Mouse (Mus musculus): ENCODE results near the gene Rpl13a. TPM values are rescaled to one million over a fixed set of nuclear protein-coding genes. Genes with fewer than 3 reads are reported as not detected.
"Not testable (repeated sequence)": the region's sequence is repeated elsewhere in the genome, so short reads cannot be mapped to it uniquely, and the experiment has no call there.

Rpl13a gene
- polyA plus RNA-seq, 1 experiment from 2014 or later, result 1,390 TPM

DNA sequence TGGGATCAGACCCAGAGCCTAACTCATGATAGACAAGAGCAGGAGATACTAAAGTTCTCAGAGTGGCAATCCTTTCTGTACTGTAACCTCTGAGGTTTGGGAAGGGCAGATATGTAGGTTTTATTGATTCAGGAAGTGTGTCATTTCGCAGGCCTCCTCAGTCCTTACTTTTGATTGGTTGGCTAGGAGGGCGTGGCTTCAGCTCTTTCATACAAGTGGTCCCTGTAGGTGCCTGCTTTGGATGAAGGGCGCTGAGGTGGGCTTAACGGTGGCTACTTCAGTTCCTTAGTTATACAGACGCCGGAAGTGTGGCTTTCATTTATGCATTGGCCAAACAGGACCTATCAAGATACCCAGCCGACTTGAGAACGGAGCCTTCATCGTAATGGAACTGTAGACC lies 27.0 kb upstream of the Rpl13a start:
- no peak overlapping the region for H3K4me3 ChIP-seq
- ATAC-seq (ENCODE audit: insufficient number of reproducible peaks, low FRiP score, low TSS enrichment, low read depth), result no peak
- H3K4me1 ChIP-seq, result peaks cover 14% of the 10 kb centered on the region; the same call in 1 of the 2 replicates
- peak overlapping the region; percentile 99; the same call in 1 of the 2 replicates for H3K27ac ChIP-seq
- no peak overlapping the region for H3K9ac ChIP-seq
- WGBS, result 80% methylated on average over 9 of the region's 9 CpGs
- H3K27me3 ChIP-seq, result no peaks in the 10 kb centered on the region
- no peak overlapping the region for H3K4me2 ChIP-seq
- peaks cover 35% of the 10 kb centered on the region for H3K36me3 ChIP-seq
- H3K9me3 ChIP-seq, result no peaks in the 10 kb centered on the region

DNA sequence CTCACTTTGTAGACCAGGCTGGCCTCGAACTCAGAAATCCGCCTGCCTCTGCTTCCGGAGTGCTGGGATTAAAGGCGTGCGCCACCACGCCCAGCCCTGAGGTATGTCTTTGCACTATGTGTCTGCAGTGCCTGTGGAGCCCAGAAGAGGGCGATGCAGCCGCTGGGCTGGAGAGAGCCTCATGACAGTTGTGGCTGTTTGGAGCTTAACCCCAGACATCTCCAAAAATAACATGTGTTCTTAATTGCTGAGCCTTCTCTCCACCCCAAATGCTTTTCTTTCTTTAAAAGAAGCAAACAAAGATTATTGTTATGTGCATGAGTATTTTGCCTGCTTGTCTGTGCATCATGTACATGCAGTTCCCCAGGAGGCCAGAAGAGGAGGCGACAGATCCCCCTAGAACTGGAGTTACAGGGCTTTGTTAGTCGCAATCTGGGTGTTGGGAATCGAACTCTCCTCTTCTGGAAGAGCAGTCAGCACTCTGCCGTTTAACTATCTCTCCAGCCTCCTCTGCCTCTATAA lies 26.5 kb upstream of the Rpl13a start:
- 75% methylated on average over 12 of the region's 12 CpGs for WGBS
- H3K9ac ChIP-seq, result no peak overlapping the region
- no peaks in the 10 kb centered on the region for H3K9me3 ChIP-seq
- peak overlapping the region; percentile 78 for H3K4me3 ChIP-seq
- H3K36me3 ChIP-seq, result peaks cover 29% of the 10 kb centered on the region
- H3K4me2 ChIP-seq, result peak overlapping the region; percentile 58
- no peaks in the 10 kb centered on the region for H3K27me3 ChIP-seq
- peaks cover 14% of the 10 kb centered on the region; the same call in 1 of the 2 replicates for H3K4me1 ChIP-seq
- peak overlapping the region; percentile 99; the same call in 1 of the 2 replicates for H3K27ac ChIP-seq
- no peak for ATAC-seq (ENCODE audit: insufficient number of reproducible peaks, low FRiP score, low TSS enrichment, low read depth)

DNA sequence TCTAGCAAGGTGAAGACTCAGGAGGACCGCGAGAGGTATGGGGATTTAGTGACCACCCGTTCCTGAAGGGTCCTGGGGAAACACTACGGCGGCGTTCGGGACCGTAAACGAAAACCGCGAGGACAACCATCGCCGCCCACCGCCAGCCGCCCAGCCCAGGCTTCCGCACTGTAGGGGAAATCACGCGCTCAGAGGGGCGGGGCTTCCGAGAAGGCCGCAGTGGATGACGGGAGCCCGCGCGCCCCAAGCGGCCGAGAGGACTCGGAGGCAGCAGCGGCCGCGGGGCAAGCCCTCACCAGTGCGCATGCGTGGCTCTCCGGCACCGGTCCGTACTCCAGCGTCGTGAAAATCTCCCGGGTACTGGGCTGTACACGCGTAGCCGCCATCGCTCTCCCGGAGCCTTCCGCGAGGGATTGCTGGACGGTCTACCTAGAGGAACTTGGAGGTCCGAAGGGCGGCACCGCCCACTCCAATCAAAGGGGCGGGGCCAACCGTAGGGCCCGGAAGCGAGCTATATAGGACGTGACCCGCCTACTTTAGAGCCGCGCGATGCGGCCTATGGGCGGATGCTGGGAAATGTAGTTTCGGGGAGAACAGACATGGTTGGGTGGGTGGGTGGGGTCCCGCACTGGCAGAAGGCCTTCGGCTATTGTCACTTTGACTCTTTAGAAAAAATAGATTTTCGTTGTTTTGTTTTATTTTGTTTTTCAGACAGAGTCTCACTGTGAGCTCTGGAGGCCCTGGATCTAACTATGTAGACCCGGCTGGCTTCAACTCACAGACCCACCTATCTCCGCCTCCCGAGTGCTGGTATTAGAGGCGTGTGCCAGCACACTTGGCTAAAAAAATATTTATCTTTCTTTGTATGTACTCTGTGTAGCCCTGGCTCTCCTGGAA lies 25.8 kb upstream of the Rpl13a start, which contains the start of the genes Pih1d1 and Aldh16a1:
Pih1d1 (plus strand) TSS at position 208 of the 897 bp plus-strand sequence.
Aldh16a1 (minus strand) TSS at position 489 of the 897 bp plus-strand sequence.
- no peaks in the 10 kb centered on the region for H3K9me3 ChIP-seq
- peak within 1 kb of the TSS; percentile 78 for H3K4me3 ChIP-seq
- peak within 1 kb of the TSS; percentile 85 for H3K9ac ChIP-seq
- no peaks in the 10 kb centered on the region for H3K27me3 ChIP-seq
- H3K36me3 ChIP-seq, result peaks cover 22% of the 10 kb centered on the region
- 3% methylated on average over 69 of the region's 69 CpGs for WGBS
- peak within 1 kb of the TSS; percentile 58 for H3K4me2 ChIP-seq
- ATAC-seq (ENCODE audit: insufficient number of reproducible peaks, low FRiP score, low TSS enrichment, low read depth), result peak; percentile 95
- peaks cover 14% of the 10 kb centered on the region; the same call in 1 of the 2 replicates for H3K4me1 ChIP-seq
- peak within 1 kb of the TSS; percentile 99 for H3K27ac ChIP-seq

DNA sequence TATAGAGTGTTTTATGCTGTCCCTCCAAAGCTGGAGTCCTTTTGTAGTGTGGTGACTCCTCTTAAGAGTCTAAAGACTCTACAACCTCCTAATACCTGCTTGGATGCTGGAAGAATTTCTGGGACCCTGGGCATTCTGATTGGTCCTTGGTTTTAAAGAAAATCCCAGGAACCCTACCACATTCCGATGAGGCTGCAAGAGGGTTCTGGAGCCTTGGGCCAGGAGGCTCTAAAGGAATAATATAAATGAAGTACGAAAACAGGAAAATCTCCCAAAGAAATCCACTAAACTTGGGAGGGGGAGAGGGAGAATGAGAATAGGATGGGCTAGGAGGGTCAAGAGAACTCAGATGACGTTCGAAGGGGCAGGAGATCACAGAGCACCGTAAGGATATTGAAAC lies 25.0 kb upstream of the Rpl13a start:
- peak overlapping the region; percentile 85 for H3K9ac ChIP-seq
- H3K4me2 ChIP-seq, result peak overlapping the region; percentile 58
- 2% methylated on average over 5 of the region's 5 CpGs for WGBS
- no peaks in the 10 kb centered on the region for H3K27me3 ChIP-seq
- H3K4me3 ChIP-seq, result peak overlapping the region; percentile 78
- H3K9me3 ChIP-seq, result no peaks in the 10 kb centered on the region
- peaks cover 18% of the 10 kb centered on the region for H3K36me3 ChIP-seq
- peaks cover 14% of the 10 kb centered on the region; the same call in 1 of the 2 replicates for H3K4me1 ChIP-seq
- no peak for ATAC-seq (ENCODE audit: insufficient number of reproducible peaks, low FRiP score, low TSS enrichment, low read depth)
- peak overlapping the region; percentile 99 for H3K27ac ChIP-seq

DNA sequence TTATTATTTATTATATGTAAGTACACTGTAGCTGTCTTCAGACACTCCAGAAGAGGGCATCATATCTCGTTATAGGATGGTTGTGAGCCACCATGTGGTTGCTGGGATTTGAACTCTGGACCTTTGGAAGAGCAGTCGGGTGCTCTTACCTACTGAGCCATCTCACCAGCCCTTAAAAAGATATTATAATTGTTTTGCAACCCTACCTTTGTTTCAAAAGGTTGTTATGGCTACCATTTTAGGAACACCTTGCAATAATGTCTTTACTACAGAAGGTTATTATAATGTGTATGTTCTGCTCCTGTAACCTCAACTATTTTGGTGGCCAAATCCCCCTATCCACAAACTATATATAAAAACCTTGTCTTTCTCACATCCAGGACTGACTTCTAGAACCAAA lies 24.5 kb upstream of the Rpl13a start:
- Histone ChIP-seq H3K4me2 (peak overlapping the region; percentile 58; the same call in 1 of the 2 replicates), H3K4me1 (peaks cover 14% of the 10 kb centered on the region; the same call in 1 of the 2 replicates), H3K4me3 (peak overlapping the region; percentile 78; the same call in 1 of the 2 replicates), H3K27ac (0 out of 2 replicates have a peak overlapping the region, but pooled peaks have one; percentile 99), H3K36me3 (peaks cover 18% of the 10 kb centered on the region)
- WGBS, result 96% methylated on average over 2 of the region's 2 CpGs
- H3K27me3 ChIP-seq; H3K9ac ChIP-seq; H3K9me3 ChIP-seq; ATAC-seq (ENCODE audit: insufficient number of reproducible peaks, low FRiP score, low TSS enrichment, low read depth): not testable (repeated sequence)

DNA sequence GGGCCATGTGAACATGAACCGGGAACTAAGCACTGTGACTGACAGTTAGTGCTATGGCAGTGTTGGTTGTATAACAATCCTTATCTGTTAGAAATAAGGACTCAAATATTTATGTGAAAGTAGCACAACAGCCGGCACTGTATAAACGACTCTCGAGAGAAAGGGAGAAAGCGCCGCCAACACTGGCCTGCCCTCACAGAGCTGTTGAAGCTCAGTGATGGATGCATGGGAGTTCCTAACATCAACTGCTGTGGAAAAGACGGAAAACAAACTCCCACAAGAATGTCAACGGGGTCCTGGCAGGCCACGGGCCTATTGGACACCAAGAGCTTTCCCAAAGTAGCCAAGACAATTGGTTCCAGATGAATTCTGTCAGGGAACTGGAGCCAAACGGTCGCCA lies 22.7 kb upstream of the Rpl13a start:
- no peak overlapping the region for H3K9ac ChIP-seq

DNA sequence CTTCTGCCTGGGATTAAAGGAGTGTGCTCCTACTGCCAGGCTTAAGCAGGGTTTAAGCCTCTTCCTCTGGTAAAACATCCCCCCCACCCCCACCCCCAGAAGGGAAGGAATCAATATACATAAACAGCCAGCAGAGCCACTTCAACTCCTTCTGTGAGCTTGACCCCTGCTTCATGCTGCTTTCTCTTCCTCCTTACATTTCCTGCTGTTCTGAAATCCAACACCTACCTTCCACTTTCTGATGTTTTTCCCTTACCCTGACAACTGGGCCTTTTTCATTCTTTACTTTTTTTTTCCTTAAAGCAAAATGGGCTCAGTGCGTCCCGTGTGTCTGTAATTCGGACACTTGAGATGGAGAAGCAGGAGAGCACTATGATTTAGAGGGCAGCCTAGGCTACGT lies 21.8 kb upstream of the Rpl13a start:
- H3K4me2 ChIP-seq, result no peak overlapping the region
- no peak overlapping the region for H3K27ac ChIP-seq
- no peak for ATAC-seq (ENCODE audit: insufficient number of reproducible peaks, low FRiP score, low TSS enrichment, low read depth)
- H3K9me3 ChIP-seq, result no peaks in the 10 kb centered on the region
- H3K4me1 ChIP-seq, result peaks cover 11% of the 10 kb centered on the region; the same call in 1 of the 2 replicates
- H3K36me3 ChIP-seq, result peaks cover 36% of the 10 kb centered on the region
- 42% methylated on average over 4 of the region's 4 CpGs for WGBS
- no peak overlapping the region for H3K9ac ChIP-seq
- no peaks in the 10 kb centered on the region for H3K27me3 ChIP-seq
- no peak overlapping the region for H3K4me3 ChIP-seq

More for the DNA sequence above, 22.7 kb upstream of the Rpl13a start:
- H3K9me3 ChIP-seq, result no peaks in the 10 kb centered on the region
- H3K4me3 ChIP-seq, result no peak overlapping the region
- no peak overlapping the region for H3K27ac ChIP-seq
- ATAC-seq (ENCODE audit: insufficient number of reproducible peaks, low FRiP score, low TSS enrichment, low read depth), result no peak
- H3K36me3 ChIP-seq, result peaks cover 26% of the 10 kb centered on the region
- no peak overlapping the region for H3K4me2 ChIP-seq
- H3K27me3 ChIP-seq, result no peaks in the 10 kb centered on the region
- 33% methylated on average over 11 of the region's 11 CpGs for WGBS
- peaks cover 14% of the 10 kb centered on the region; the same call in 1 of the 2 replicates for H3K4me1 ChIP-seq

DNA sequence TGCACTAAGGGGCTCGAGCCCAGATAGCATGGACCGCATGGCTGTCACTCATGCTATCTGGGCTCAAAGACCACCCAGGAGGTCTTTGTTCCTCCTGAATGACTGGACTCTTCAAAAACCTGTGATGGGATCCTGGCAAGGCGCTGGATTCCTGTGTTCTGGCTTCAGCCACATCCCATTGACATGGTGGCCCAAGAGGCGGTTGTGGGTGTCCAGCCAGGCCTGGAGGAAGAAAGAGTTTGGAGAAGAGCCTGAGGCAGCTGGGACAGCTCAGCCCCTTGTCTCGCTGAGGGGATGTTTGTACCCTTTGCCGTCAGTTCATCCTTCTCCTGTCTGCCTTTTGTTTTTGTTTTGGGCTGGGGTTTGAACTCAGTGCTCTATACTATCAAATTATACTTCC lies 21.0 kb upstream of the Rpl13a start:
- WGBS, result 74% methylated on average over 6 of the region's 6 CpGs
- no peaks in the 10 kb centered on the region for H3K27me3 ChIP-seq
- H3K9me3 ChIP-seq, result no peaks in the 10 kb centered on the region
- H3K4me1 ChIP-seq, result peaks cover 5% of the 10 kb centered on the region; the same call in 1 of the 2 replicates
- ATAC-seq (ENCODE audit: insufficient number of reproducible peaks, low FRiP score, low TSS enrichment, low read depth), result no peak
- no peak overlapping the region for H3K4me2 ChIP-seq
- H3K4me3 ChIP-seq, result no peak overlapping the region
- no peak overlapping the region for H3K27ac ChIP-seq
- no peak overlapping the region for H3K9ac ChIP-seq
- peaks cover 44% of the 10 kb centered on the region for H3K36me3 ChIP-seq

DNA sequence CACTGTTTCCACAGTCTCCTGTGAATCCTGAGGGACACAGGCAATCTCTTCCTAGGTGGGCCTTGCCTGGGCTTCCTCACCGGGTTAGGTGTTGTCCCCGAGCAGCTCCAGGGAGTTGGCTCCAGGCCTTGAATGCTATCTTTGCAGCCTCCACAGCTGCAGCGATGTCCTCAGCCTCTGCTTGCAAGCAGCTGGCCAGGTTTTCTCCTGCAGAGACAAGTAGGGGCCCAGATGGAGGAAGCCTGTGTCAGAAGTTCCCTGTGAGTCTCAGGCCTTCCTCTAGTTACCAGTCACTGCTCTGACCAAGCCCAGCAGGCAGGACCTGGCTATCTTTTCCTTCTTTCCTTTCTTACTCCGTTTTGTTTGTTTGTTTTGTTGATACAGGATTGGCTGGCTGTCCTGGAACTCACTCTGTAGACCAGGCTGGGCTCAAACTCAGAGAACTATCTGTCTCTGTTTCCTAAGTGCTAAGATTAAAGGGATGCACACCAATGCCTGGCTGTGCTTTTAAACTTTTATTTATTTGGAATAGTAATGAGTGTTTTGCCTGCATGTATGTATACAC lies 20.1 kb upstream of the Rpl13a start:
- Histone ChIP-seq H3K27ac (no peak overlapping the region), H3K36me3 (peaks cover 53% of the 10 kb centered on the region), H3K9me3 (no peaks in the 10 kb centered on the region), H3K4me2 (no peak overlapping the region), H3K4me3 (no peak overlapping the region), H3K27me3 (no peaks in the 10 kb centered on the region), H3K9ac (no peak overlapping the region), H3K4me1 (peaks cover 4% of the 10 kb centered on the region; the same call in 1 of the 2 replicates)
- 58% methylated on average over 4 of the region's 4 CpGs for WGBS
- ATAC-seq (ENCODE audit: insufficient number of reproducible peaks, low FRiP score, low TSS enrichment, low read depth), result no peak

DNA sequence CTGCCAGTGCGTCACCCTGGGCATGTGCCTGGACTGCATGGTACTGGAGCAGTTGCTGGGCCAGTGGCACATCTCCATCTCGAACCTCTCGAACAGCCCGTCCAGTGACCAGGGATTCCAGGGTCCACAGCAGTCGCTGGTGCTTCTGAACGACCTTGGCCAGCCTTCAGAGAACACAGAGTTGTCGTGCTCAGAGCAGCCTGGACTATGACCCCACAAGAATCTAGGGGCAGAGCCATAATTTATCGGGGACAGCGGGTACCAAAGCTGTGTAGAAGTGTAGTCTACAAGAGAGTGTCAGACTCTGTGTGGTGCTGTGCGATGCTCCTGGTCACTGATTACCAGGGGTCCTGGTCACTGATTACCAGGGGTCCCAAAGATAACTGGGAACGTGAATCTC lies 19.3 kb upstream of the Rpl13a start:
- Histone ChIP-seq H3K36me3 (peaks cover 60% of the 10 kb centered on the region), H3K4me3 (no peak overlapping the region), H3K4me2 (no peak overlapping the region), H3K4me1 (no peaks in the 10 kb centered on the region), H3K9ac (no peak overlapping the region), H3K27me3 (no peaks in the 10 kb centered on the region), H3K27ac (no peak overlapping the region), H3K9me3 (no peaks in the 10 kb centered on the region)
- no peak for ATAC-seq (ENCODE audit: insufficient number of reproducible peaks, low FRiP score, low TSS enrichment, low read depth)
- 88% methylated on average over 11 of the region's 11 CpGs for WGBS

DNA sequence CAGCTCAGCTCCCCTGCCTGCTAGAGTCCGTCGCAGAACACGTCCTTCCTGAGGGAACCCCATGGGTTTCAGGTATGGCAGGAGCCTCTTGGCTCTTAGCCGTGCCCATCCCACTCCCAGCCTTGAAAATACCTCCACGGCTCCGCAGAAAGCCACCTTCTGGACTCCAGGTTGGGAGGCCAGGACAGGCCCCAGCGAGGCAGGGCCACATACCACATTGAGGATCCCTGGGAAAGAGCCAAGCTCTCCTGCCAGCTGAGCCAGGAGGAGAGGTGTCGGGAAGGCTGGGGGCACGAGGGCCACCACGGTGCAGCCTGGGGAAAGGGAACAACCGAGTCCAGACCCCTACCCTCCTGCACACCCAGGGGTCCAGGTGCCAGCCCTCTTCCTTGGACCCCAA lies 18.7 kb upstream of the Rpl13a start:
- H3K9ac ChIP-seq, result no peak overlapping the region
- H3K9me3 ChIP-seq, result no peaks in the 10 kb centered on the region
- peaks cover 66% of the 10 kb centered on the region for H3K36me3 ChIP-seq
- no peak for ATAC-seq (ENCODE audit: insufficient number of reproducible peaks, low FRiP score, low TSS enrichment, low read depth)
- 91% methylated on average over 11 of the region's 11 CpGs for WGBS
- H3K4me1 ChIP-seq, result no peaks in the 10 kb centered on the region
- no peaks in the 10 kb centered on the region for H3K27me3 ChIP-seq
- no peak overlapping the region for H3K4me2 ChIP-seq
- H3K4me3 ChIP-seq, result no peak overlapping the region
- no peak overlapping the region for H3K27ac ChIP-seq

Data from limb, embryonic 15.5 days (tissue).